Mouse (Mus musculus): ENCODE measurements at regions not wholly inside any gene's neighbourhood (a gene's known extent, or its start where the extent isn't known, plus 50 kb on each side); places are given as distances from the start of the nearest gene placed in this dataset.

DNA sequence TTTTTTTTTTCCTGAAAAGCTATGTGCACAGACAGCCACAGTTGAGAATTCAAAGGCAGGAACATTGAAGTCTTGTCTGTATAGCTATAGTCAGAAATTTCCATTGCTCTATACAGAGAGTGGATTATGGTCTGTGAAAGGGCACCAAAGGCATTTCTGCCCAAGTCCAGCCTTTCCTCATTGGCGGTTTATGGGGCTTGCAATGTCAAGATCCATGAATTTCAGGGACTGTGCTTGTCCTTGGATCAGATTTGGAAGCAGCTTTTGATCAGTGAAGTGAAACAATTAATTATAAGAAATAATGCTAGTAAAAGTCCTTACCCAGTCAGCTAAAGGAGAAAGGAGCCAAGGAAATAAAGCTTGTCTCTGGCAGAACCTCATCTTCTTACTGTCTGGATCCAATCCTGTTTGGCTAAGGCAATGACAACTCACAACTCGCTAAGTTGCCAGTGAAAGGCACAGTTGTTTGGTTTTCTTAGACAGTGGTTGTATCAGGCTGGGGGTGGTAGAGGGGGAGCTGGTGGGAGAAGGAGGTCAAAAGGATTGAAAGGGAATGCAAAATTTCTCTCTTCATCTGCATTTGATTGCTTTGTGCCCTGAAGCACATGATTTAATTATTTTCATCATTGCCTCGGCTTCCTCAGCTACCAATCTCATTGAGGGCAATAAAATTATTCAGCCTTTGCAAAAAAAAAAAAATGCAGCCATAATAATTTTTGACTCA is 574.4 kb upstream of the Lcorl start:
- Histone ChIP-seq H3K27ac (ENCODE audit: low read length) (no peak overlapping the region), H3K9ac (ENCODE audit: low read depth, low read length) (no peak overlapping the region), H3K9me3 (replicated peaks; ENCODE audit: control insufficient read depth, low read length) (no peaks in the 10 kb centered on the region), H3K4me2 (ENCODE audit: low read depth, low read length) (no peak overlapping the region), H3K36me3 (ENCODE audit: control insufficient read depth, insufficient read depth) (no peaks in the 10 kb centered on the region), H3K4me1 (ENCODE audit: control insufficient read depth, low read depth, low read length) (no peaks in the 10 kb centered on the region), H3K27me3 (ENCODE audit: control insufficient read depth, insufficient read depth, low read depth, low read length) (no peaks in the 10 kb centered on the region), H3K4me3 (ENCODE audit: low read depth, low read length) (no peak overlapping the region)
- WGBS (ENCODE audit: insufficient replicate concordance): 40% methylated on average over 3 of the region's 3 CpGs
- ATAC-seq (ENCODE audit: low read depth): no peak

- H3K4me3 ChIP-seq (ENCODE audit: low read depth, low read length): no peak overlapping the region
- H3K4me2 ChIP-seq (ENCODE audit: low read depth, low read length): no peak overlapping the region
- no peak overlapping the region for H3K9ac ChIP-seq (ENCODE audit: low read depth, low read length)
- H3K27me3 ChIP-seq (ENCODE audit: control insufficient read depth, insufficient read depth, low read depth, low read length): no peaks in the 10 kb centered on the region
- no peak overlapping the region for H3K27ac ChIP-seq (ENCODE audit: low read length)
- no peaks in the 10 kb centered on the region for H3K36me3 ChIP-seq (ENCODE audit: control insufficient read depth, insufficient read depth)
- H3K9me3 ChIP-seq (replicated peaks; ENCODE audit: control insufficient read depth, low read length): no peaks in the 10 kb centered on the region
- WGBS (ENCODE audit: insufficient replicate concordance): 53% methylated on average over 3 of the region's 3 CpGs
- H3K4me1 ChIP-seq (ENCODE audit: control insufficient read depth, low read depth, low read length): no peaks in the 10 kb centered on the region
- no peak for ATAC-seq (ENCODE audit: low read depth)
These were observed 565.3 kb upstream of the Lcorl start for GRCm38 (mm10) chr5:46422738-46423137.

- Histone ChIP-seq H3K4me3 (ENCODE audit: low read depth, low read length) (no peak overlapping the region), H3K27me3 (ENCODE audit: control insufficient read depth, insufficient read depth, low read depth, low read length) (no peaks in the 10 kb centered on the region), H3K9ac (ENCODE audit: low read depth, low read length) (no peak overlapping the region), H3K27ac (ENCODE audit: low read length) (no peak overlapping the region), H3K36me3 (ENCODE audit: control insufficient read depth, insufficient read depth) (no peaks in the 10 kb centered on the region), H3K9me3 (replicated peaks; ENCODE audit: control insufficient read depth, low read length) (no peaks in the 10 kb centered on the region), H3K4me1 (ENCODE audit: control insufficient read depth, low read depth, low read length) (no peaks in the 10 kb centered on the region), H3K4me2 (ENCODE audit: low read depth, low read length) (no peak overlapping the region)
- 64% methylated on average over 2 of the region's 2 CpGs for WGBS (ENCODE audit: insufficient replicate concordance)
- no peak for ATAC-seq (ENCODE audit: low read depth)
These were observed 549.6 kb upstream of the Lcorl start for GRCm38 (mm10) chr5:46406969-46407368.

DNA sequence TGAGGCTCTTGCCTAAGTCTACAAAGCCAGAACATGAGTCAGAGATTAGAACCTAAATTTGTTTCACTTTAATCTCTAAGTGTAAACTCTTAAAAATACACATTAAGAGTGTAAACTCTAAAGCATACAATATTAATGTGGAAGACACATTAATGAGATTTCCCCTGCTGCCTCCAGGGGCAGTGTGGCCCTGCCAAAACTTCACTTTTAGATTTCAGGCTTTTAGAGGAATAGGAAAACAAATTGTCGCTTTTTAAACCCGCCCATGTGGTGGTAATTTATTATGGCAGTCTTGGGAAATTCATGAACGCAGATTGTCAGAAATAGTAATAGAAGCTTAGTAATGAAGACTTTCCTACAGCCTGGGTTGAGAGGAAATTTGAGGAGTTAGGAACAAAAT is 549.0 kb upstream of the Lcorl start:
- no peaks in the 10 kb centered on the region for H3K27me3 ChIP-seq (ENCODE audit: control insufficient read depth, insufficient read depth, low read depth, low read length)
- H3K36me3 ChIP-seq (ENCODE audit: control insufficient read depth, insufficient read depth): no peaks in the 10 kb centered on the region
- H3K4me1 ChIP-seq (ENCODE audit: control insufficient read depth, low read depth, low read length): no peaks in the 10 kb centered on the region
- no peak overlapping the region for H3K4me3 ChIP-seq (ENCODE audit: low read depth, low read length)
- WGBS (ENCODE audit: insufficient replicate concordance): 38% methylated on average over 3 of the region's 3 CpGs
- no peak overlapping the region for H3K4me2 ChIP-seq (ENCODE audit: low read depth, low read length)
- no peak overlapping the region for H3K27ac ChIP-seq (ENCODE audit: low read length)
- no peak for ATAC-seq (ENCODE audit: low read depth)
- no peaks in the 10 kb centered on the region for H3K9me3 ChIP-seq (replicated peaks; ENCODE audit: control insufficient read depth, low read length)
- no peak overlapping the region for H3K9ac ChIP-seq (ENCODE audit: low read depth, low read length)

DNA sequence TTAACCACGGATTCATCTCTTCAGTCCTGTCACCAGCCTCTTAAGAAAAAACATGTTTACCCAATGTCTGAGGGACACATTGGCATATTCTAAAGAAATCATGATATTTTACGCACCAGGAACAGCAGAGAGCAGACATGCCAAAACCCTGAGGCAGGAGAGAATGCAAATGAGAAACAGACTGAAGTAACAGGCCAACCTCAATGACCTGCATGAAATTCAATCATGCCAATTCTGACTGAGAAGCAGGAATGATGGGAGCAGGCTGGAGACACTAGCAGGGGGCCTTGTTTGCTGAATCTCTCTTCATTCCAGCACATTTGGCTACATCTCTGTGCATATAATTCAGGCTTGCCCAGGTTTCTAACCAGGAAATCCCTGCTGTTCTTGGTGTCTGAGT is 529.2 kb upstream of the Lcorl start:
- no peak overlapping the region for H3K27ac ChIP-seq (ENCODE audit: low read length)
- H3K4me2 ChIP-seq (ENCODE audit: low read depth, low read length): no peak overlapping the region
- no peaks in the 10 kb centered on the region for H3K36me3 ChIP-seq (ENCODE audit: control insufficient read depth, insufficient read depth)
- ATAC-seq (ENCODE audit: low read depth): no peak
- no peak overlapping the region for H3K9ac ChIP-seq (ENCODE audit: low read depth, low read length)
- WGBS (ENCODE audit: insufficient replicate concordance): 49% methylated on average over 2 of the region's 2 CpGs
- H3K9me3 ChIP-seq (replicated peaks; ENCODE audit: control insufficient read depth, low read length): no peaks in the 10 kb centered on the region
- H3K4me3 ChIP-seq (ENCODE audit: low read depth, low read length): no peak overlapping the region
- H3K27me3 ChIP-seq (ENCODE audit: control insufficient read depth, insufficient read depth, low read depth, low read length): no peaks in the 10 kb centered on the region
- H3K4me1 ChIP-seq (ENCODE audit: control insufficient read depth, low read depth, low read length): no peaks in the 10 kb centered on the region

- H3K9ac ChIP-seq (ENCODE audit: low read depth, low read length): no peak overlapping the region
These were observed 509.9 kb upstream of the Lcorl start for GRCm38 (mm10) chr5:46367328-46367727.

DNA sequence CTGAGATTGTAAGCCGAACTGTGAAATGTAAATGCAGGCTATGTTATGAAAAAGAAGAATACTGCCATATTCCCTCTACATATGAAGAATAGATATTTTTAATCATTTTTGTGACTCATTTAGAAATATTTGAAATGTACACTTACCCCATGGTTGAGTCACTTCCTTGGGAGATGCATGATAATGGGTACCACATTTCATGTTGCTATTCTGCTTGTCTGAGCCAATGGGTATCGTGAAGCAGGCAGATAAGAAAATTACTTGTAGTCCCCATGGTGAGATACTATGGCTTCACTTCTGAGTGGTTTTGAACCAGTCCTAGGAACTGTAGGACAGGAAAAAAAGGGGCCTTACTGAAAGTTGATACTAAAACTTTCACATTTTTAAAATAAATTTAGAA is 506.2 kb upstream of the Lcorl start:
- H3K9me3 ChIP-seq (replicated peaks; ENCODE audit: control insufficient read depth, low read length): no peaks in the 10 kb centered on the region
- no peaks in the 10 kb centered on the region for H3K4me1 ChIP-seq (ENCODE audit: control insufficient read depth, low read depth, low read length)
- no peak overlapping the region for H3K9ac ChIP-seq (ENCODE audit: low read depth, low read length)
- no peak overlapping the region for H3K27ac ChIP-seq (ENCODE audit: low read length)
- H3K4me3 ChIP-seq (ENCODE audit: low read depth, low read length): no peak overlapping the region
- WGBS (ENCODE audit: insufficient replicate concordance): 61% methylated on average over 2 of the region's 2 CpGs
- no peak for ATAC-seq (ENCODE audit: low read depth)
- H3K27me3 ChIP-seq (ENCODE audit: control insufficient read depth, insufficient read depth, low read depth, low read length): no peaks in the 10 kb centered on the region
- H3K36me3 ChIP-seq (ENCODE audit: control insufficient read depth, insufficient read depth): no peaks in the 10 kb centered on the region
- no peak overlapping the region for H3K4me2 ChIP-seq (ENCODE audit: low read depth, low read length)

More at GRCm38 (mm10) chr5:46367328-46367727, 509.9 kb upstream of the Lcorl start:
- 56% methylated on average over 1 of the region's 1 CpGs for WGBS (ENCODE audit: insufficient replicate concordance)
- no peak overlapping the region for H3K27ac ChIP-seq (ENCODE audit: low read length)
- no peak overlapping the region for H3K4me3 ChIP-seq (ENCODE audit: low read depth, low read length)
- ATAC-seq (ENCODE audit: low read depth): no peak
- H3K9me3 ChIP-seq (replicated peaks; ENCODE audit: control insufficient read depth, low read length): no peaks in the 10 kb centered on the region
- H3K4me2 ChIP-seq (ENCODE audit: low read depth, low read length): no peak overlapping the region
- no peaks in the 10 kb centered on the region for H3K4me1 ChIP-seq (ENCODE audit: control insufficient read depth, low read depth, low read length)
- no peaks in the 10 kb centered on the region for H3K36me3 ChIP-seq (ENCODE audit: control insufficient read depth, insufficient read depth)
- H3K27me3 ChIP-seq (ENCODE audit: control insufficient read depth, insufficient read depth, low read depth, low read length): no peaks in the 10 kb centered on the region

- H3K4me1 ChIP-seq (ENCODE audit: control insufficient read depth, low read depth, low read length): no peaks in the 10 kb centered on the region
- H3K27me3 ChIP-seq (ENCODE audit: control insufficient read depth, insufficient read depth, low read depth, low read length): no peaks in the 10 kb centered on the region
- H3K9ac ChIP-seq (ENCODE audit: low read depth, low read length): no peak overlapping the region
- H3K4me3 ChIP-seq (ENCODE audit: low read depth, low read length): no peak overlapping the region
- H3K36me3 ChIP-seq (ENCODE audit: control insufficient read depth, insufficient read depth): no peaks in the 10 kb centered on the region
- 34% methylated on average over 1 of the region's 1 CpGs for WGBS (ENCODE audit: insufficient replicate concordance)
- H3K9me3 ChIP-seq (replicated peaks; ENCODE audit: control insufficient read depth, low read length): no peaks in the 10 kb centered on the region
- no peak for ATAC-seq (ENCODE audit: low read depth)
- no peak overlapping the region for H3K27ac ChIP-seq (ENCODE audit: low read length)
- H3K4me2 ChIP-seq (ENCODE audit: low read depth, low read length): no peak overlapping the region
These were observed 504.2 kb upstream of the Lcorl start for GRCm38 (mm10) chr5:46361637-46362036.

DNA sequence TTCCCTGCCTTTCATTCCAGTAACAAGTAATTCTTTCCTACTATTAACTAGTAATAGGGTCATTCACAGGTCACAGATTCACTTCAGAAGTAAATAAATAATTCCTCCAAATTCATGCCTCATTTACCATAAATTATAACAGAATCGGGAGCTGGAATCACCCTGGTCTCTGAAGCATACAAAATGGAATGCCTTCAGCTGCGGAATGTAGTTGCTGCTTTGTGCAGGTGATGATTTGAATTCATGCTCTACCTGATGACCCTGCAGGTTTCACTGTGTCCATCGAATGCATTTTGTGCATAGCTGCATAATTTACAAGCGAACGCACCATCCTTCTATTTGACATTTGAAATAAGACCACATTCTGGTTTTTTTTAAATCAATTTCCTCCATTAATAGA is 491.0 kb upstream of the Lcorl start:
- no peak overlapping the region for H3K4me2 ChIP-seq (ENCODE audit: low read depth, low read length)
- H3K27ac ChIP-seq (ENCODE audit: low read length): no peak overlapping the region
- H3K4me3 ChIP-seq (ENCODE audit: low read depth, low read length): no peak overlapping the region
- H3K27me3 ChIP-seq (ENCODE audit: control insufficient read depth, insufficient read depth, low read depth, low read length): no peaks in the 10 kb centered on the region
- no peaks in the 10 kb centered on the region for H3K9me3 ChIP-seq (replicated peaks; ENCODE audit: control insufficient read depth, low read length)
- H3K9ac ChIP-seq (ENCODE audit: low read depth, low read length): no peak overlapping the region
- H3K4me1 ChIP-seq (ENCODE audit: control insufficient read depth, low read depth, low read length): no peaks in the 10 kb centered on the region
- no peak for ATAC-seq (ENCODE audit: low read depth)
- 71% methylated on average over 5 of the region's 5 CpGs for WGBS (ENCODE audit: insufficient replicate concordance)
- no peaks in the 10 kb centered on the region for H3K36me3 ChIP-seq (ENCODE audit: control insufficient read depth, insufficient read depth)
